Mouse (Mus musculus): ENCODE measurements around the gene Tenm4. TPM values are rescaled to one million over a fixed set of nuclear protein-coding genes. Genes with fewer than 3 reads are reported as not detected.

Gene Tenm4
- total RNA-seq (2023; ENCODE audit: inconsistent age) = 1.1 to 5.0 TPM (median 2.3 TPM) in 4 replicates

GRCm38 (mm10) chr7:96170924-96171595 is at the start of gene Tenm4:
TSS of gene Tenm4 (plus strand) at chr7:96171246.

DNA sequence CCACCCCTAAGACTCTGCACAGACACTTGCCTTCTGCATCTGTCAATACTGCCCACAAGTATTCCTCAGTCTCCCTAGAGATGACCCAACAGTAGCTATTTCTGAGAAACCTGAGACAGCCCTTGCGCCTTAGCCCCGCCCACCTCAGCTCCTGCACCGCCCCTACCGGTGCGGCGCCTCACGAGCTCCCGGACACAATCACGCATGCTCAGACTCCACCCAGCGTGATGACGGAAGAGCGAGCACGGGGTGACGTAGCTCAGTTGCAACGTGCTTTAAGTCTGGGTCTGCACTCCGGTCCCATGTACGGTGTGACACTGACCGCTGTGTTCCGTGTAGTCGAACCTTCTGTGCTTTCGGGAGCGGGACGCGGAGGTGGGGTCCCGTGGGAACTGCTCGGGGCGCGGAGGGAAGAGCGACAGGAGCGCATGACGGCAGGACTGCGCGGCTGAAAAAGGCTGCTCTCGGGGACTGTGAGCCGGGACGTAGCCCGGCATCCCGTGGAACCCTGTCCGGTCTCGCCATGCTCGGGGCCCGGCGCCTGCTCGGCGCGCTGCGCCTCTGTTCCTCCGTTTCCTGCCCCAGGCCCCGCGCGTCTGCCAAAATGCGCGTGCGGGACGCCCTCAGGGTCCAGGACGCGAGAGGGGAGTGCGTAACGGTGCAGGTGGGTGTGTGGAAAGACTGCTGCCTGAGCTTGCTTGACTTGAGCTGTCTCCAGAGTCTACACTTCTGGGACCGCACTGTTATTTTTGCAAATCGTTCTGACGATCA is 780.4 kb downstream of the Tenm4 start, which contains the start of gene Nars2:
Gene Nars2, plus strand, starts transcription at position 225 of the 771 bp plus-strand sequence.

